Mouse (Mus musculus): Measurements from ENCODE around the gene 4930544G11Rik. TPM values are rescaled to one million over a fixed set of nuclear protein-coding genes. Genes with fewer than 3 reads are reported as not detected.

4930544G11Rik gene
- not detected in 2 replicates for polyA plus RNA-seq (2015; fragmentation: Nextera tagmentation; extraction: Ambion mirVana)

DNA sequence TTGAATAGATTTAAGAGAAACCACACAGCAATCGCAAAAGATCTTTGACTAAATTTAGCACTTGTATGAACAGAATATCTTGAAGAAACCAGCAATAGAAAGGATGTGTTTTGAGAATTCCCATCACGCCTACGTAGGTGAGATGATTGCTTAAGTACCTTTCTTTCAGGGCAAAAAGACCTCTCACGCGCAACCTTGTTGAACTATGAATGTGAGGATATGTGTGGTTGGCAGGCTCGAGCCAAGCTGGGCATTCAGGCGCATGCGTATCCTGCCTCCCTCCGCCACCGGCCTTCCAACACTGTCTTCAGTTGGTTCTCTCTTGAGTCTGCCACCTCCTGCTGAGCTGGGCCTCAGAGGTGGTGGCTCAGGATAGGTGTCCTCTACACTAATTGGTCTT lies at the start of gene 4930544G11Rik:
TSS of gene 4930544G11Rik (plus strand) at position 301 of the 400 bp plus-strand sequence.
- Histone ChIP-seq H3K27me3 (no peaks in the 10 kb centered on the region), H3K9ac (no peak within 1 kb of the TSS), H3K4me2 (no peak within 1 kb of the TSS), H3K4me3 (no peak within 1 kb of the TSS), H3K27ac (no peak within 1 kb of the TSS), H3K4me1 (no peaks in the 10 kb centered on the region), H3K36me3 (no peaks in the 10 kb centered on the region), H3K9me3 (no peaks in the 10 kb centered on the region)
- no peak for ATAC-seq (ENCODE audit: insufficient number of reproducible peaks, insufficient read depth, low FRiP score, low TSS enrichment, low read depth)
- 97% methylated on average over 10 of the region's 10 CpGs for WGBS

DNA sequence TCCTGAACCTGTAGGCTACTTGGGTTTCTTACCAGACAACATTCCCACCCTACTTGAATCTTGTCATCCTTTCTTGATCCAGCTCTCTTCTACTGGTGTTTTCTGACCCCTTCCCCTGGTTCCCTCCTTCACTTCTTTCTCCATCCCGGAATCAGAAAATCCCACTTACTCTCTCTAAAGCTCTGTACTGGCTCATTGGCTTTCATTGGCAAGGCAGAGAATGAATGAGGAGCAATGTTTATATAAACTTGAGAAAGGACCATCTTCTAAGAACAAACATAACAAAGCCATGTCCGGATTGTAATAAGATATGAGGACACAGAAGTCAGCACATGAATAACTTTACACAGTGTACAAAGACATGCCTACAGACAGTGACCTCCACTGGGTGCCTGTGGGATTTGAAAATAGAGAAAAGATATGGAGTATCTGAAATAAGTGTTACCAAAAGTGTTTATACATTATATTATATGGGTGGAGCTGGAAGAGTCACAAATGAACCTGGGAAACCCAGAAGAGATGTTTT lies 45.7 kb upstream of the 4930544G11Rik start:
- no peak for ATAC-seq (ENCODE audit: insufficient number of reproducible peaks, insufficient read depth, low FRiP score, low TSS enrichment, low read depth)
- H3K9ac ChIP-seq: no peak overlapping the region
- H3K27ac ChIP-seq: no peak overlapping the region
- no peaks in the 10 kb centered on the region for H3K4me1 ChIP-seq
- WGBS: 85% methylated on average over 2 of the region's 2 CpGs
- peaks cover 37% of the 10 kb centered on the region for H3K36me3 ChIP-seq
- H3K9me3 ChIP-seq: no peaks in the 10 kb centered on the region
- H3K27me3 ChIP-seq: no peaks in the 10 kb centered on the region
- H3K4me2 ChIP-seq: no peak overlapping the region
- no peak overlapping the region for H3K4me3 ChIP-seq

DNA sequence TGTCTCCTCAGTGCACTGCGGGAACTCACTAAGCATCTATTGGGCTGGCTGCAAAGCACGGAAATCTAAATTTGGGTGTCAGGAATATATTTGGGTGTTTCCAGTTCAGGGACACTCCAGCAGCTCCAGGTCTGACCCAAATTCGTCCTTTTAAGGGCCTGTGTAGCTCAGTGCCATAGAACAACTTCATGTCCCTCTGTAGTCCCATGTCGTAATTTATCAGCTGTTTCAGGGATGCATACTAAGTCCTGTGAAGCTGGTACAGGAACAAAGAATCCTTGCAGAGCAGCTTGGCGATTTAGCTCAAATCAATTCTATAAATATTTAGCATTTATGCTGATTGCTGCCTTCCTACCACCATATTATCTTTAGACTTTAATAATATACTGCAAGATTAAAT lies 37.0 kb upstream of the 4930544G11Rik start:
- Histone ChIP-seq H3K4me1 (0 out of 2 replicates have a peak, but pooled peaks cover 3% of the 10 kb centered on the region), H3K27ac (no peak overlapping the region), H3K27me3 (no peaks in the 10 kb centered on the region), H3K36me3 (peaks cover 10% of the 10 kb centered on the region), H3K4me3 (no peak overlapping the region), H3K9ac (no peak overlapping the region), H3K4me2 (no peak overlapping the region), H3K9me3 (no peaks in the 10 kb centered on the region)
- WGBS: 79% methylated on average over 5 of the region's 5 CpGs
- ATAC-seq (ENCODE audit: insufficient number of reproducible peaks, insufficient read depth, low FRiP score, low TSS enrichment, low read depth): no peak

DNA sequence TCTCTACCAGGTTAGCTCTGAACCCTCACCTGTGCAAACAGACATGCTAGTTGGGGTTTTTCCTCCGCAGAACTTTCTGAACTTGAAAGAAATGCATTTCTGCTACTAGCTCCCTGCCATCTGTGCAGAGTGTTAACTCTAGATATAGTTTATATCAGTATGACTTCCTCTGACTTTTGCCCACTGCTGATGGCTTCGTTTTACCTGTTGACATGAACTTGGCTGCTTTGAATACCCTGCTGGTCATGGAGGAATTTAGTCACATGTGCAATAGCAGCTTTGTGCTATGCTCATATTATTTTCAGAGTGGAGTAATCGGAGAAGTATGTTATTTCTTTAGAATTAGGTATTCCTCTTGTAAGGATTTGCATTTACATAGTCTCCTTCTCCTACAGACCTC lies 30.7 kb upstream of the 4930544G11Rik start:
- 69% methylated on average over 3 of the region's 3 CpGs for WGBS
- no peak for ATAC-seq (ENCODE audit: insufficient number of reproducible peaks, insufficient read depth, low FRiP score, low TSS enrichment, low read depth)
- H3K36me3 ChIP-seq: peaks cover under 1% of the 10 kb centered on the region; the same call in 1 of the 2 replicates
- no peak overlapping the region for H3K4me2 ChIP-seq
- peaks cover 14% of the 10 kb centered on the region for H3K4me1 ChIP-seq
- H3K9me3 ChIP-seq: no peaks in the 10 kb centered on the region
- no peak overlapping the region for H3K9ac ChIP-seq
- no peak overlapping the region for H3K27ac ChIP-seq
- H3K27me3 ChIP-seq: no peaks in the 10 kb centered on the region
- H3K4me3 ChIP-seq: no peak overlapping the region

DNA sequence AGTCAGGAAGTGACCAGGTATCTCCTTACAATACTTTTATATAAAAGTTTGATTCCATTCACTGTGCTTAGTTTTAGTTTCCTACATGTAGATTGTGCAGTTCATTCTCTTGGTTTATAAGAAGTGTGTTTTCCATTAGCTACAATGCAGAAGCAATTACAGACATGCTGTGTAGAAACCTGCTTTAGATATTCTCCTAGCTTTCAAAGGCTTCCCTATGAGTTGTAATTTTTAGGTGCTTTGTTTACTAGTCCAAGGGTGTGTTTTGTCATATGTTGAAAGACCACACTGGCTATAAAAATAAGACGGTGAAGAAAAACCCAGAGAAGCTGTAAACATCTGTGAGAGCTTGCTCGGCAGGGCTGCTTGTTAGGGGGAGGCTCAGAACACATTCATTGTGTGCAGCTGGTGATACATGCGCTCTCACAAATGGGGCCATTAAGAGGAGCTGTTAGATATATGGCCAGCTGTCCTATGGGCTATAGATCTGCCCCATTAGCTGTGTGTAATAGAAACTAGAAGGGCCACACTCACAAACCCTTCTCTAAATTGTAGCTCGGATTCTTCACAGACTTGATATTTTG lies 28.8 kb upstream of the 4930544G11Rik start:
- Histone ChIP-seq H3K9me3 (no peaks in the 10 kb centered on the region), H3K36me3 (no peaks in the 10 kb centered on the region), H3K27ac (no peak overlapping the region), H3K4me3 (no peak overlapping the region), H3K4me2 (no peak overlapping the region), H3K27me3 (no peaks in the 10 kb centered on the region), H3K9ac (no peak overlapping the region), H3K4me1 (peaks cover 12% of the 10 kb centered on the region)
- 46% methylated on average over 4 of the region's 4 CpGs for WGBS
- no peak for ATAC-seq (ENCODE audit: insufficient number of reproducible peaks, insufficient read depth, low FRiP score, low TSS enrichment, low read depth)

DNA sequence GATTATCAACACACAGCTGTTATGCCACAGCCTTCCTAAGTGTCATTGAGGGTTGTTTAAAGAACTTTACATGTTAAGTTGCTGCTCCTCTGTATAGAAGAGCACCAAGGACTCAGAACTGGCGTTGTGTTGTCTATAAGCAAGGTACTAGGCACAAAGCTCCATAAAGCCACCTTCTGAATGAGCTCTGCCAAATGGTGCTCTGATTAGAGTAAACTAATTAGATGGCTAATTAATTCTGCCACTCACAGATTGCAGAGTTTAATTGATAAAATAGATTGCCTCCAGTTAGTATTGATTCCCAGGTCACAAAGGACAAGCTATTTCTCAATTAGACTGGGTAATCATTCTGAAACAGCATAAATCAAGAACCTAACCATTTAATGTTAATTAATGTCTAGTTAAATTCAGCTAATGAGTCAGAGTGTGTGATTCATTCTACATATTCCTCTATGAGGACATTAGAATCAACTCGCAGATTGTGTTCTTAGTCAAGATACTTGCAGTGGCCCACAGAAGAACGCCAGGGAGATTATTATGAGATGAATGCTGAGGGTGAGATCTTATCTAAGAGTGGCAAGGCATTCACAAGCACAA lies 26.6 kb upstream of the 4930544G11Rik start:
- WGBS: 80% methylated on average over 3 of the region's 3 CpGs
- H3K36me3 ChIP-seq: peaks cover 4% of the 10 kb centered on the region; the same call in 1 of the 2 replicates
- no peaks in the 10 kb centered on the region for H3K9me3 ChIP-seq
- no peak overlapping the region for H3K27ac ChIP-seq
- no peak for ATAC-seq (ENCODE audit: insufficient number of reproducible peaks, insufficient read depth, low FRiP score, low TSS enrichment, low read depth)
- H3K9ac ChIP-seq: no peak overlapping the region
- no peaks in the 10 kb centered on the region for H3K27me3 ChIP-seq
- H3K4me2 ChIP-seq: no peak overlapping the region
- H3K4me3 ChIP-seq: no peak overlapping the region
- H3K4me1 ChIP-seq: peaks cover 12% of the 10 kb centered on the region

DNA sequence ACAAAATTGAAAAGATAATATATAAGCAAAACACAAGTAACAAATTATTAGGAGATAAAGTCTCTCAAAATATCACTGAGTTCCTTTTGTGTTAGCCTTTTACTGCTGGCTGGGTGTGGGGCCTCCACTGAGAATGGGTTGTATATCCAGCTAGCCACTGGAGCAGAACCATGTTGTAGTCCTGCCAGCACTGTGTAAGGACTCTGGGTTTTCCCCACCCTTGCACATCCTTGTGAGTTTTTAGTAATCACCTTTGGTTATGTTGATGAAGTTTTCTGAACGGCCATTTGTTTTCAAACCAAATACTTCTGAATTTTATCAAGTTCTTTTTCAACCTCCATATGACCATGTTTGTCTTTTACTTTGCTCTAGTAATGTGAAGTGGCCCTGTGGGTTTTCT lies 21.9 kb upstream of the 4930544G11Rik start:
- Histone ChIP-seq H3K36me3 (peaks cover 7% of the 10 kb centered on the region; the same call in 1 of the 2 replicates), H3K9me3 (no peaks in the 10 kb centered on the region), H3K4me3 (no peak overlapping the region), H3K4me2 (no peak overlapping the region), H3K27me3 (no peaks in the 10 kb centered on the region), H3K9ac (no peak overlapping the region), H3K4me1 (peaks cover 8% of the 10 kb centered on the region; the same call in 1 of the 2 replicates), H3K27ac (no peak overlapping the region)
- no peak for ATAC-seq (ENCODE audit: insufficient number of reproducible peaks, insufficient read depth, low FRiP score, low TSS enrichment, low read depth)
- 81% methylated on average over 1 of the region's 1 CpGs for WGBS

DNA sequence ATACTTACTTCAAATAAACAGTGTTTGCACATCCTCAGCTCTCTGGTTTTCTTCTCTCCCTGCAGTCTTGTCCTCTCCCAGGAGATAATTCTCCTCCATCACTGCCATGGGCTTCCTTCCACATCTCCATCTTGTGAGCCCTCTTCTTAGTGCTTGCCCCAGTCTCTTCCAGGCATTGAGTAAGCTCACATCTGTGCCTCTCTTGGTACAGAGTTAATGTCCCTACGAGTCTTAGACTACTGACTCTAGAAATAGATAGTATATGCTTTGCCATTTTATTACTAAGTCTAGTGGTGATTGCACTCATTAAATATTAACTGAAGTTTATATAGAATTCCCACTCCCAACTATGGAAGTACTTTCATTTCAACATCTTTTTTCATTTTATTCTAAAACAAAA lies 19.6 kb upstream of the 4930544G11Rik start:
- no peaks in the 10 kb centered on the region for H3K9me3 ChIP-seq
- H3K36me3 ChIP-seq: peaks cover 14% of the 10 kb centered on the region; the same call in 1 of the 2 replicates
- no peak overlapping the region for H3K9ac ChIP-seq
- peaks cover 8% of the 10 kb centered on the region; the same call in 1 of the 2 replicates for H3K4me1 ChIP-seq
- no peak for ATAC-seq (ENCODE audit: insufficient number of reproducible peaks, insufficient read depth, low FRiP score, low TSS enrichment, low read depth)
- H3K27me3 ChIP-seq: no peaks in the 10 kb centered on the region
- no peak overlapping the region for H3K4me2 ChIP-seq
- H3K27ac ChIP-seq: no peak overlapping the region; the same call in 1 of the 2 replicates
- WGBS: 54% methylated on average over 1 of the region's 1 CpGs
- no peak overlapping the region for H3K4me3 ChIP-seq

DNA sequence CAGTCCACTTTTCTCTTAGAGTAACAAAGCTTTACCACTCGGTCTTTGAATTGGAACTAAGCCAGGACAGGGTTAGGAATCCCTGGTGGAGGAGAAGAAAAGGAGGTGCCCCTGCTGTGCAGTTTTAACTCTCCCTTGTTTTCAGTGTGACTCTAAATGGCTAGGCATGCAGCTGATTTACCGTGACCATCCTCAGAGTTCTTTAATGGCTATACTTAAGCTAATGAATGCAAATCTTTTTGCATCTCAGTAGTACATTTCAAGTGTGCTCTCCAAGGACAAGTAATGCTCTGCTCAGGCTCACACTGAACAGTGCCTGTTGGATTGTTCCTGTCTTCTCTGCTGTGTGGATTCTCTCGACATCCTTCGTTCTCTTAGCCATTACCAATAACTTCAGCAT lies 19.2 kb upstream of the 4930544G11Rik start:
- Histone ChIP-seq H3K4me1 (peaks cover 8% of the 10 kb centered on the region; the same call in 1 of the 2 replicates), H3K4me3 (no peak overlapping the region), H3K36me3 (peaks cover 14% of the 10 kb centered on the region; the same call in 1 of the 2 replicates), H3K9me3 (no peaks in the 10 kb centered on the region), H3K4me2 (no peak overlapping the region), H3K27ac (no peak overlapping the region), H3K27me3 (no peaks in the 10 kb centered on the region), H3K9ac (no peak overlapping the region)
- no peak for ATAC-seq (ENCODE audit: insufficient number of reproducible peaks, insufficient read depth, low FRiP score, low TSS enrichment, low read depth)
- whole genome bisulfite sequencing: 25% methylated on average over 4 of the region's 4 CpGs

DNA sequence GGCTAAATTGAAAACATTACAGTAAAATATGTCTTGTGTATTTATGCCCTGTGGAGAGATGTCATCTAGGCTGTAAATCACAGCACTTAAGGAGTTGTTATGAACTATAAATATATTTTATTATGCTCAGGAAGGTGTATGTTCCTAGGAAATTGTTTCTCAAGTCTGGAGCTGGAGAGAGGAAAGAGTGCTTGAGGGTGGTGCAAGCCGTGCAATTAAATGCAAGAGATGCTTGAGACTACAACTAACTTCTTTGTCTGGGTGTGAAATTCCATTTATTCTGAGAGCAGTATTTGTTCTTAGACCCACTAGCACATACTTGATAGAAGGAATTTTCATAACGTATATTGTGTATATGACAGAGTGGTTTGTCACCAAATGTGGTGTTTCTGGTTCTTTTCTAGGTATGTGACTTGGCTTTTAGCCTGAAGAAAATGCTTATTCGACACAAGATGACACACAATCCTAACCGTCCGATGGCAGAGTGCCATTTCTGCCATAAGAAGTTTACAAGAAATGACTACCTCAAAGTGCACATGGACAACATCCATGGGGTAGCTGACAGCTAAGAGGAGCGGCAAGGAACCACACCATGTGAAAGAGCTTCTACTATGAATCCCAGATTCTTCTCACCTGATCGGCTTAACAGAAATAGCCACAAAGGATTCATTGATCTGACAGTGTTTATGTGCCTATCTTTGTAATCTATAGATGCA lies 16.7 kb upstream of the 4930544G11Rik start:
- Histone ChIP-seq H3K27ac (no peak overlapping the region), H3K4me2 (no peak overlapping the region), H3K9ac (no peak overlapping the region), H3K36me3 (0 out of 2 replicates have a peak, but pooled peaks cover 11% of the 10 kb centered on the region), H3K4me3 (no peak overlapping the region), H3K27me3 (no peaks in the 10 kb centered on the region), H3K9me3 (no peaks in the 10 kb centered on the region), H3K4me1 (peaks cover 8% of the 10 kb centered on the region; the same call in 1 of the 2 replicates)
- no peak for ATAC-seq (ENCODE audit: insufficient number of reproducible peaks, insufficient read depth, low FRiP score, low TSS enrichment, low read depth)
- 80% methylated on average over 7 of the region's 7 CpGs for WGBS

DNA sequence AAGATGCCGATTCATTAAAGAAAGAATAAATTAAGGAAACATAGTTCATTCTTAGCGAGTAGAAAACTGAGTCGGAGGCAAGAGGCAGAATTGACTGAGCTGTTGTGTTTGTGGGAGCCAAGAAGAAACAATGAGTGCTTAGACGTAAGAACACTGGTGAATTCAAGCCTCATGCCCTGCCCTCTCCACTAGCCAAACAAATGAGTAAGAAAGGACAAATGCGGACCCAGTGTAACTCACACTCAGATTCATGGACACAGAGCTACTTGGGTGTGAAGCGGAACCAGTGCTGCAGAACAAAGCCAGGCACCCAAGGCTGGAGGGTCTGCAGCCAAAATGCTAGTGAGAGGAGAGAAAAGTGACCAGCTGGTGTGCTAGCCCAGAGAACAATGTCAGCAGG lies 1.9 kb upstream of the 4930544G11Rik start:
- Histone ChIP-seq H3K9me3 (no peaks in the 10 kb centered on the region), H3K27me3 (no peaks in the 10 kb centered on the region), H3K27ac (no peak overlapping the region), H3K36me3 (no peaks in the 10 kb centered on the region), H3K4me3 (no peak overlapping the region), H3K9ac (no peak overlapping the region), H3K4me2 (no peak overlapping the region), H3K4me1 (no peaks in the 10 kb centered on the region)
- 71% methylated on average over 6 of the region's 6 CpGs for WGBS
- no peak for ATAC-seq (ENCODE audit: insufficient number of reproducible peaks, insufficient read depth, low FRiP score, low TSS enrichment, low read depth)

All from embryonic facial prominence, embryonic 13.5 days (tissue).